Mouse (Mus musculus): ENCODE measurements around the gene Gm9508. TPM values are rescaled to one million over a fixed set of nuclear protein-coding genes. Genes with fewer than 3 reads are reported as not detected.

Gene Gm9508
- polyA plus RNA-seq (2017; shearing (Covaris generic)), result not detected

DNA sequence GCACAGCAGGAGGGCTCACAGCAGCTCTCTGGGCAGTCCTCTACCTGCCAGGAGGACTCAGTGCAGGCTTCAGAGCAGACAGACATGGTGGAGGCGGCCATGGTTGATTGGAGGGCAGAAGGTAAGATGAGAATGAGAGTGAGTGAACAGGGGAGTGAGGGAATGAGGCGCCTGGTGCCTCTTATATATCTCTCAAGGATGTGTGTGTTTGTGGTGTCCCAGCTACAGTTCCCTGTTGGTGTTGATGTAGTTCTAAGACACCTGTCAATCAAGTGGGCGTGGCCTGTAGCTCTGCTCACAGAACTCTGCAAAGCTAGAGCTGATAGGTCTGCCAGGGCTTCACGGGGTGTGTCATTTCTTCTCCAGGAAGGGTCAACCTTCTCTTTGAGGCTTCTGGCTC lies at the start of gene Gm9508:
Gene Gm9508, minus strand, starts transcription at position 101 of the 400 bp plus-strand sequence.

DNA sequence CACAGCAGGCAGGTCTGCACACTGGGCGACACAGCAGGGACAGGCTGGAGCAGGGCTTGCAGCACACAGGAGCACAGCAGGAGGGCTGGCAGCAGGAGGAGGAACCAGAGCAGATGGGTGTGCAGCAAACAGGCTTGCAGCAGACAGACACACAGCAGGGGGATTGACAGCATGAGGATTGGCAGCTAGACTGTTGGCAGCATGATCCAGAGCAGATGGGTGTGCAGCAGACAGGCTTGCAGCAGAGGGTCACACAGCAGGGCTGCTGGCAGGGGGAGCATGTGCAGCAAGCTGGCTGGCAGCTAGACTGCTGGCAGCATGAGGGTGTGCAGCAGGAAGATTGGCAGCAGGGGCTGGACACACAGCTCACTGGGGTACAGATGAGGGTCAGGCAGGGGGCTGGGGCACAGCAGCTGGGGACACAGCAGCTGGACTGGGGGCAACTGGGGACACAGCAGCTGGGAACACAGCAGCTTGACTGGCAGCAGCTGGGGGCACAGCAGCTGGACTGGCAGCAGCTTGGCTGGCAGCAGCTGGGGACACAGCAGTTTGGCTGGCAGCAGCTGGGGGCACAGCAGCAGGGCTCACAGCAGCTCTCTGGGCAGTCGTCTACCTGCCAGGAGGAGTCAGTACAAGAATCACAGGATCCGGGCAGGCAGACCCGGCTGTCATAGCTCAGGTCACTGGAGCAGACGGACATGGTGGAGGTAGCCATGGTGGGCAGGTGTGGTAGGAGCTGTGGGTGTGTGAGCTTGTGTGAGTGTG lies 45.1 kb upstream of the Gm9508 start, which contains the start of gene Gm18596:
Gene Gm18596, minus strand, starts transcription at position 715 of the 765 bp plus-strand sequence.

DNA sequence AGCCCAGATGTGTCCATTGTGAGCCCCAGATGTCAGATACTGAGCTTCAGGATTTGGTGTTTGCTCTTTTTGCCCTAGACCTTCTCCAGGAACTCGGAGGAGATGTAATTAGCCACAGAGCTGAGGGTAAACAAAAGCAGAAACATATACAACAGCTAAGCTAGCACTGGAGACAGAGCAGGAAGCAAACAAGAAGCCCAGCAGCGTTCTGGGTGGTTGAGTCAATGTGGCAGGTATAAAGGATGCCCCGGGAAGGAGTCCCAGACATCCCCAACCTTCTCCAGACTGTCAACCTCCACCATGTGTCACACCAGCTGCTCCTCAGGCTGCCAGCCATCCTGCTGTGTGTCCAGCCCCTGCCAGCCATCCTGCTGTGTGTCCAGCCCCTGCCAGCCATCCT lies 29.2 kb upstream of the Gm9508 start, which contains the start of gene Gm10100:
Gene Gm10100, plus strand, starts transcription at position 301 of the 400 bp plus-strand sequence.

DNA sequence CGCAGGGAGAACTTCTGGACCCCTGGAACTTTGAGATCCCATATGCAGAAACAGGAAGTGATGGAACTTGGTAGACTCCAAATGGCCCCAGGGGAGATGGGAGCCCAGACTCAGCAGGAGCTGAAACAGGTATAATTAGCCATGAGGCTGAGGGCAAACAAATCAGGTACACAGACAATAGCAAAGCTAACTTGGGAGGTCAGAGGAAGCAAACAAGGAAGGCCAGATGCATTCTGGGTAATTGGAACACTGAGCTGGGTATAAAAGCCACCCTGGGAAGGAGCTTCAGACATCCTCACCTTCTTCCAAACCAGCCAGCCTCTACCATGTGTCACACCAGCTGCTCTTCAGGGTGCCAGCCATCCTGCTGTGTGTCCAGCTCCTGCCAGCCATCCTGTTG lies 23.3 kb upstream of the Gm9508 start, which contains the start of gene Krtap12-1:
Gene Krtap12-1, plus strand, starts transcription at position 301 of the 400 bp plus-strand sequence.

DNA sequence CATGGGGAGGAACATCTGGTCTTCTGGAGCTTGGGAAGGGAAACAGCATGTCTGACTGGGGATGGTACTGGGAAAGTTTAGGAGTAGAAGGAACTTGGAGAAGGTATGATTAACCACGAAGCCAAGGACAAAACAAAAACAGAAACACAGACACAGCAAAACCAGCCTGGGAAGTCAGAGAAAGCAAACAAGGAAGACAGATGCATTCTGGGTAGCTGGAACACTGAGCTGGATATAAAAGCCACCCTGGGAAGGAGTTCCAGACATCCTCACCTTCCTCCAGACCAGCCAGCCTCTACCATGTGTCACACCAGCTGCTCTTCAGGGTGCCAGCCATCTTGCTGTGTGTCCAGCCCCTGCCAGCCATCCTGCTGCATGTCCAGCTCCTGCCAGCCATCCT lies 18.5 kb upstream of the Gm9508 start, which contains the start of gene Gm10142:
Gene Gm10142, plus strand, starts transcription at position 301 of the 400 bp plus-strand sequence.

DNA sequence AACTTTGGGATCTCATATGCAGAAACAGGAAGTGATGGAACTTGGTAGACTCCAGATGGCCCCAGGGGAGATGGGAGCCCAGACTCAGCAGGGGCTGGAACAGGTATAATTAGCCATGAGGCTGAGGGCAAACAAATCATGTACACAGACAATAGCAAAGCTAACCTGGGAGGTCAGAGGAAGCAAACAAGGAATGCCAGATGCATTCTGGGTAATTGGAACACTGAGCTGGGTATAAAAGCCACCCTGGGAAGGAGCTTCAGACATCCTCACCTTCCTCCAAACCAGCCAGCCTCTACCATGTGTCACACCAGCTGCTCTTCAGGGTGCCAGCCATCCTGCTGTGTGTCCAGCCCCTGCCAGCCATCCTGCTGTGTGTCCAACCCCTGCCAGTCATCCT lies 14.1 kb upstream of the Gm9508 start, which contains the start of gene Gm10024:
Gene Gm10024, plus strand, starts transcription at position 301 of the 400 bp plus-strand sequence.

DNA sequence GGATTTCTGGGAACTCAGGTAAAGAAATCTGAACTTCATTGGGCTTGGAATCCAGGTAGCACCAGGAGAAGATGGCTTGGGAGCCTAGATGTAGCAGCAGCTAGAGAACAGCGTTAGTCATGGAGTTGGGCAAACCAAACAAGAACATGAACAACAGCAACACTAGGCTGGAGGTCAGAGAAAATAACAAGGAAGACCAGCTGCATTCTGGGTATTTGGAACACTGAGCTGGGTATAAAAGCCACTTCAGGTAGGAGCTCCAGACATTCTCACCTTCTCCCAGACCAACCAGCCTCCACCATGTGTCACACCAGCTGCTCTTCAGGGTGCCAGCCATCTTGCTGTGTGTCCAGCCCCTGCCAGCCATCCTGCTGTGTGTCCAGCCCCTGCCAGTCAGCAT lies 9.3 kb upstream of the Gm9508 start, which contains the start of gene Gm10272:
Gene Gm10272, plus strand, starts transcription at position 301 of the 400 bp plus-strand sequence.

DNA sequence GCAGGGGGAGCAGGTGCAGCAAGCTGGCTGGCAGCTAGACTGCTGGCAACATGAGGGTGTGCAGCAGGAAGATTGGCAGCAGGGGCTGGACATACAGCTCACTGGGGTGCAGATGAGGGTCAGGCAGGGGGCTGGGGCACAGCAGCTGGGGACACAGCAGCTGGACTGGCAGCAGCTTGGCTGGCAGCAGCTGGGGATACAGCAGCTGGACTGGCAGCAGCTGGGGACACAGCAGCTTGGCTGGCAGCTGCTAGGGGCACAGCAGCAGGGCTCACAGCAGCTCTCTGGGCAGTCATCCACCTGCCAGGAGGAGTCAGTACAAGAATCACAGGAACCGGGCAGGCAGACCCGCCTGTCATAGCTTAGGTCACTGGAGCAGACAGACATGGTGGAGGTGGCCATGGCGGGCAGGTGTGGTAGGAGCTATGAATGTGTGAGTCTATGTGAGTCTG lies 6.7 kb downstream of the Gm9508 start, which contains the start of gene Gm19402:
Gene Gm19402, minus strand, starts transcription at position 402 of the 452 bp plus-strand sequence.

DNA sequence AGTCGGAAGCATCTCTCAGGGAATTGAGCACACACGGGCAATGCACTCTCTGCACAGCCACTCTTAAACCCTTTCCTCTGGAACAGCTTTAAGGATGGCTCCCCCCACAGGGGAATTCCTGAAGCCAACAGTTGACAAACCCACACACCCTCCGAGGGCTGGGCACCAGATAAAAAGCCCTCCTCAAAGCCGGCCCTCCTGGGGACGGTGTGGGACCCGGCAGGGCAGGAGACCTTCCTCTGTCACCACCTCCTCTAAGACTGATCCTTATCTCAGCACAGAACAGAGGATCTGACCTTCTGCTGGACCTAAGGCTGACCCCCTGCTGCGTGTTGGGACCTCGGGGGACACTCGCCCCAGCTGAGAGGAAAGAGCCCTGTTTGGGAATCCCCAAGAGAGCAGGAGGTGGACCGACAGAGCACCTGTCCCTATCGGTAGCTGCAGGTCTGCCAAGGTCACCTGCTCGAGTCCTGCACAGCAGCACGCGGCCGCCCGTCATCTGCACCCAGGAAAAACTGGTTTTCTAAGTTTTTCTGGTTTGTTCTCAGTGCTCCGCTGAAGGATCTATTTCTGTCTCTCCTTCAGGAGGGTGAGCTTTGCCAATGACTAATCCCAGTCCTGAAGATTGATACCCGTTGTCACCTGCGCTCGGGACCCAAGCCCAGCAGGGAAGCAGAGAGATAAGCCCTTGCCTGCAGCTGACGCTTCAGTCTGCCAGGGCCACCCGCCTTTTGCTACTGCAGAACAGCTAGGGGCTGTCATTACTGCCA lies 11.0 kb downstream of the Gm9508 start, which contains the start of gene Tspear:
Gene Tspear, plus strand, starts transcription at position 675 of the 770 bp plus-strand sequence.

Other genes with a start within 250 kb of the Gm9508 start
- gene Fam207a, start 181.4 kb downstream of the Gm9508 start, polyA plus RNA-seq (2017; shearing (Covaris generic)), result 44.5 TPM
- 545 TPM for gene Itgb2, start 167.0 kb downstream of the Gm9508 start, polyA plus RNA-seq (2017; shearing (Covaris generic))
- gene Pttg1ip, start 115.5 kb downstream of the Gm9508 start, polyA plus RNA-seq (2017; shearing (Covaris generic)), result 101 TPM
- gene Sumo3, start 91.1 kb downstream of the Gm9508 start, polyA plus RNA-seq (2017; shearing (Covaris generic)), result 109 TPM
- not detected for gene Gm49325, start 91.0 kb downstream of the Gm9508 start, polyA plus RNA-seq (2017; shearing (Covaris generic))
- gene Ube2g2, start 75.0 kb downstream of the Gm9508 start, polyA plus RNA-seq (2017; shearing (Covaris generic)), result 48.5 TPM
- 0.26 TPM for gene Tspear, start 10.7 kb downstream of the Gm9508 start, polyA plus RNA-seq (2017; shearing (Covaris generic))
- not detected for gene Gm19402, start 6.5 kb downstream of the Gm9508 start, polyA plus RNA-seq (2017; shearing (Covaris generic))
- gene Gm10272, start 9.4 kb upstream of the Gm9508 start, polyA plus RNA-seq (2017; shearing (Covaris generic)), result not detected
- gene Gm10024, start 14.2 kb upstream of the Gm9508 start, polyA plus RNA-seq (2017; shearing (Covaris generic)), result not detected
- gene Gm10142, start 18.6 kb upstream of the Gm9508 start, polyA plus RNA-seq (2017; shearing (Covaris generic)), result not detected
- not detected for gene Krtap12-1, start 23.4 kb upstream of the Gm9508 start, polyA plus RNA-seq (2017; shearing (Covaris generic))
- gene Gm10100, start 29.3 kb upstream of the Gm9508 start, polyA plus RNA-seq (2017; shearing (Covaris generic)), result not detected
- not detected for gene Gm18596, start 45.4 kb upstream of the Gm9508 start, polyA plus RNA-seq (2017; shearing (Covaris generic))
- not detected for gene Gm9736, start 54.1 kb upstream of the Gm9508 start, polyA plus RNA-seq (2017; shearing (Covaris generic))
- gene Gm3233, start 62.4 kb upstream of the Gm9508 start, polyA plus RNA-seq (2017; shearing (Covaris generic)), result not detected
- not detected for gene Gm3238, start 74.1 kb upstream of the Gm9508 start, polyA plus RNA-seq (2017; shearing (Covaris generic))
- gene Gm7138, start 79.7 kb upstream of the Gm9508 start, polyA plus RNA-seq (2017; shearing (Covaris generic)), result not detected
- not detected for gene Gm3250, start 85.3 kb upstream of the Gm9508 start, polyA plus RNA-seq (2017; shearing (Covaris generic))
- not detected for gene Gm7137, start 91.0 kb upstream of the Gm9508 start, polyA plus RNA-seq (2017; shearing (Covaris generic))
- gene Gm9639, start 97.8 kb upstream of the Gm9508 start, polyA plus RNA-seq (2017; shearing (Covaris generic)), result not detected
- gene Gm19668, start 101.9 kb upstream of the Gm9508 start, polyA plus RNA-seq (2017; shearing (Covaris generic)), result not detected
- gene Gm9507, start 114.6 kb upstream of the Gm9508 start, polyA plus RNA-seq (2017; shearing (Covaris generic)), result not detected
- gene Gm2696, start 117.4 kb upstream of the Gm9508 start, polyA plus RNA-seq (2017; shearing (Covaris generic)), result not detected
- gene Krtap10-4, start 129.9 kb upstream of the Gm9508 start, polyA plus RNA-seq (2017; shearing (Covaris generic)), result not detected
- not detected for gene Krtap10-10, start 138.7 kb upstream of the Gm9508 start, polyA plus RNA-seq (2017; shearing (Covaris generic))
- gene Gm36176, start 149.6 kb upstream of the Gm9508 start, polyA plus RNA-seq (2017; shearing (Covaris generic)), result not detected
- not detected for gene Gm10318, start 155.6 kb upstream of the Gm9508 start, polyA plus RNA-seq (2017; shearing (Covaris generic))
- not detected for gene Gm3285, start 164.7 kb upstream of the Gm9508 start, polyA plus RNA-seq (2017; shearing (Covaris generic))
- gene Lrrc3, start 205.3 kb upstream of the Gm9508 start, polyA plus RNA-seq (2017; shearing (Covaris generic)), result 0.11 TPM

Data from CD4-positive, CD25-positive, alpha-beta regulatory T cell (primary cell).